Mouse (Mus musculus): ENCODE measurements around the gene Skint8. TPM values are rescaled to one million over a fixed set of nuclear protein-coding genes. Genes with fewer than 3 reads are reported as not detected.
"Not testable (repeated sequence)": the region's sequence is repeated elsewhere in the genome, so short reads cannot be mapped to it uniquely, and the experiment has no call there.

The Skint8 gene
- polyA plus RNA-seq (2012; ENCODE audit: insufficient read depth, insufficient read length, missing spikeins) = not detected in 2 replicates

- no peak within 1 kb of the TSS for H3K4me3 ChIP-seq (ENCODE audit: insufficient read depth, low read length)
- H3K4me1 ChIP-seq (ENCODE audit: control insufficient read depth, insufficient read depth, low read length) = no peaks in the 10 kb centered on the region
- TF ChIP-seq CTCF (IDR thresholded peaks at IDR 0.05; ENCODE audit: low read depth, low read length) = no peak
- TF ChIP-seq POLR2A (IDR thresholded peaks at IDR 0.05; ENCODE audit: borderline replicate concordance, low read depth, low read length) = no peak
- H3K27ac ChIP-seq (ENCODE audit: insufficient read depth, low read depth, low read length) = no peak within 1 kb of the TSS
These were observed at the start of gene Skint8 for GRCm38 (mm10) chr4:111919092-111919491. Gene Skint8 (plus strand): TSS chr4:111919392.

- H3K4me3 ChIP-seq (ENCODE audit: insufficient read depth, low read length) = no peak overlapping the region
- no peaks in the 10 kb centered on the region for H3K4me1 ChIP-seq (ENCODE audit: control insufficient read depth, insufficient read depth, low read length)
- TF ChIP-seq CTCF (IDR thresholded peaks at IDR 0.05; ENCODE audit: low read depth, low read length) (no peak), POLR2A (IDR thresholded peaks at IDR 0.05; ENCODE audit: borderline replicate concordance, low read depth, low read length) (no peak)
- no peak overlapping the region for H3K27ac ChIP-seq (ENCODE audit: insufficient read depth, low read depth, low read length)
These were observed 38.9 kb upstream of the Skint8 start for GRCm38 (mm10) chr4:111880112-111880875.

GRCm38 (mm10) chr4:111883543-111883942 lies 35.6 kb upstream of the Skint8 start:
- H3K4me1 ChIP-seq (ENCODE audit: control insufficient read depth, insufficient read depth, low read length) = no peaks in the 10 kb centered on the region
- H3K27ac ChIP-seq (ENCODE audit: insufficient read depth, low read depth, low read length) = no peak overlapping the region
- H3K4me3 ChIP-seq (ENCODE audit: insufficient read depth, low read length) = no peak overlapping the region
- TF ChIP-seq POLR2A (IDR thresholded peaks at IDR 0.05; ENCODE audit: borderline replicate concordance, low read depth, low read length) = no peak
- no peak for TF ChIP-seq CTCF (IDR thresholded peaks at IDR 0.05; ENCODE audit: low read depth, low read length)

DNA sequence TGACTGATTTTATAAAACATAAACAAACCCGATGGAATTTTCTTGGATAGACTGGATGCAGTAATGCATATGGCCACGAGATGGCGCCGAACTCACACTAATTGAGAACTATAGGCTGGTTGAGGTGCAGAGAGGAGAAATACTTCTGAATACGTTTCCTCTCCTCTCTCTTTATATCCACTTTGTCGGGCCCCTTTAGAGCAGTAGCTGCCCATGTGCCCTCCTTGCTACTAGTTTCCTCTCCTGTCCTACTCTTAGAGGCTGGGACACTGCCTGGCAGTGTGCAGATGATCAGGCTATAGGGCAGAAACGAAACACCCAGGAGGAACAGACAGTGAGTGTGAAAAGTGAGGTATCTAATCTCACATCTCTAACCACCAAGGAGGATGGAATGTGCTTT lies 33.2 kb upstream of the Skint8 start:
- Histone ChIP-seq H3K4me3 (ENCODE audit: insufficient read depth, low read length) (0 out of 2 replicates have a peak overlapping the region, but pooled peaks have one; percentile 21), H3K27ac (ENCODE audit: insufficient read depth, low read depth, low read length) (no peak overlapping the region), H3K4me1 (ENCODE audit: control insufficient read depth, insufficient read depth, low read length) (no peaks in the 10 kb centered on the region)
- TF ChIP-seq CTCF (IDR thresholded peaks at IDR 0.05; ENCODE audit: low read depth, low read length) = peak; percentile 14; the same call in 1 of the 2 replicates
- TF ChIP-seq POLR2A (IDR thresholded peaks at IDR 0.05; ENCODE audit: borderline replicate concordance, low read depth, low read length) = no peak

DNA sequence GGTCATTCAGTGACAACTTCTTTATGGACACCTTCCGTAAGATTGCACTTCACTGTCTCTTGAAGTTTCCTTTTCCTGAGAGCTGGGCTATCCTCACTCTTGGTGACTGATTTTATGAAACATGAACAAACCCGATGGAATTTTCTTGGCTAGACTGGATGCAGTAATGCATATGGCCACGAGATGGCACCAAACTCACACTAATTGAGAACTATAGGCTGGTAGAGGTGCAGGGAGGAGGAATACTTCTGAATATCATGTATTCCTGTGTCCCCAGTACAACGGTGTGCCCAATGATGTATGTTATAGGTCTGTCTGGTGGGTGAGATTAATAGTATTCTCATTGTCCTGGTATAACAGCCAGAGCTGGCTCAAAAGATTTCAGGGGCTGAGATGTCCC lies 32.6 kb upstream of the Skint8 start:
- Histone ChIP-seq H3K4me3 (ENCODE audit: insufficient read depth, low read length) (no peak overlapping the region), H3K4me1 (ENCODE audit: control insufficient read depth, insufficient read depth, low read length) (no peaks in the 10 kb centered on the region), H3K27ac (ENCODE audit: insufficient read depth, low read depth, low read length) (no peak overlapping the region)
- TF ChIP-seq POLR2A (IDR thresholded peaks at IDR 0.05; ENCODE audit: borderline replicate concordance, low read depth, low read length) (no peak), CTCF (IDR thresholded peaks at IDR 0.05; ENCODE audit: low read depth, low read length) (no peak)

- no peak for TF ChIP-seq CTCF (IDR thresholded peaks at IDR 0.05; ENCODE audit: low read depth, low read length)
- no peak for TF ChIP-seq POLR2A (IDR thresholded peaks at IDR 0.05; ENCODE audit: borderline replicate concordance, low read depth, low read length)
- Histone ChIP-seq H3K4me3 (ENCODE audit: insufficient read depth, low read length) (no peak overlapping the region), H3K4me1 (ENCODE audit: control insufficient read depth, insufficient read depth, low read length) (no peaks in the 10 kb centered on the region), H3K27ac (ENCODE audit: insufficient read depth, low read depth, low read length) (no peak overlapping the region)
These were observed 27.1 kb upstream of the Skint8 start for GRCm38 (mm10) chr4:111892138-111892537.

- Histone ChIP-seq H3K27ac (ENCODE audit: insufficient read depth, low read depth, low read length) (no peak overlapping the region), H3K4me1 (ENCODE audit: control insufficient read depth, insufficient read depth, low read length) (no peaks in the 10 kb centered on the region), H3K4me3 (ENCODE audit: insufficient read depth, low read length) (no peak overlapping the region)
- TF ChIP-seq CTCF (IDR thresholded peaks at IDR 0.05; ENCODE audit: low read depth, low read length) (no peak), POLR2A (IDR thresholded peaks at IDR 0.05; ENCODE audit: borderline replicate concordance, low read depth, low read length) (no peak)
These were observed 21.4 kb upstream of the Skint8 start for GRCm38 (mm10) chr4:111897755-111898154.

DNA sequence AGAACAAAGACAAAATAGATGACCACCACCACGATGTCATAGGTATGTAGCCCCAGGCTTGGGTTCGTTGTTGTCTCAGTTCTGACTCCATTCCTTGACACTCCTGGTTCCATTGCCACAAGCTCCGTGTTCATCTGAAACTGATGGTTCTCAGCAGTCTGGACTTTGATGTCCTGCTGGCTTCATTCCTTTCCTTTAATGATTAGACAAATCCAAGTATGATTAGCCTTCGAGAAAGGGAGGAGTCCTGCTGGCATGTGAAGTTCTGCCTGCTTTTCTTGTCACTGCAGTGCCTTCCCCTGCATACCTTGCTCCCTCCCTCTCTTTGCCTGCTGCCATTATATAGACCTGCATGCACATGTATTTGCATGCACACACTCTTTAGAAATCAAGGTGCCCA lies 20.6 kb upstream of the Skint8 start:
- TF ChIP-seq CTCF (IDR thresholded peaks at IDR 0.05; ENCODE audit: low read depth, low read length) (no peak), POLR2A (IDR thresholded peaks at IDR 0.05; ENCODE audit: borderline replicate concordance, low read depth, low read length) (no peak)
- Histone ChIP-seq H3K27ac (ENCODE audit: insufficient read depth, low read depth, low read length) (no peak overlapping the region), H3K4me3 (ENCODE audit: insufficient read depth, low read length) (no peak overlapping the region), H3K4me1 (ENCODE audit: control insufficient read depth, insufficient read depth, low read length) (no peaks in the 10 kb centered on the region)

GRCm38 (mm10) chr4:111900491-111900890 lies 18.7 kb upstream of the Skint8 start:
- H3K4me1 ChIP-seq (ENCODE audit: control insufficient read depth, insufficient read depth, low read length); H3K27ac ChIP-seq (ENCODE audit: insufficient read depth, low read depth, low read length); H3K4me3 ChIP-seq (ENCODE audit: insufficient read depth, low read length): not testable (repeated sequence)

GRCm38 (mm10) chr4:111901473-111901872 lies 17.7 kb upstream of the Skint8 start:
- no peak overlapping the region for H3K27ac ChIP-seq (ENCODE audit: insufficient read depth, low read depth, low read length)
- no peak for TF ChIP-seq POLR2A (IDR thresholded peaks at IDR 0.05; ENCODE audit: borderline replicate concordance, low read depth, low read length)
- no peak for TF ChIP-seq CTCF (IDR thresholded peaks at IDR 0.05; ENCODE audit: low read depth, low read length)
- no peak overlapping the region for H3K4me3 ChIP-seq (ENCODE audit: insufficient read depth, low read length)
- no peaks in the 10 kb centered on the region for H3K4me1 ChIP-seq (ENCODE audit: control insufficient read depth, insufficient read depth, low read length)

All from bone marrow macrophage, adult 2 months (primary cell).